Mouse (Mus musculus): ENCODE data around the gene Nqo2. TPM values are rescaled to one million over a fixed set of nuclear protein-coding genes. Genes with fewer than 3 reads are reported as not detected.
A peak's percentile ranks its signal among the peaks of the same experiment; 100 is the strongest.

Nqo2 gene
- total and polyA plus RNA-seq, 3 experiments, result 14.4 to 45.4 (median 38.0) TPM

DNA sequence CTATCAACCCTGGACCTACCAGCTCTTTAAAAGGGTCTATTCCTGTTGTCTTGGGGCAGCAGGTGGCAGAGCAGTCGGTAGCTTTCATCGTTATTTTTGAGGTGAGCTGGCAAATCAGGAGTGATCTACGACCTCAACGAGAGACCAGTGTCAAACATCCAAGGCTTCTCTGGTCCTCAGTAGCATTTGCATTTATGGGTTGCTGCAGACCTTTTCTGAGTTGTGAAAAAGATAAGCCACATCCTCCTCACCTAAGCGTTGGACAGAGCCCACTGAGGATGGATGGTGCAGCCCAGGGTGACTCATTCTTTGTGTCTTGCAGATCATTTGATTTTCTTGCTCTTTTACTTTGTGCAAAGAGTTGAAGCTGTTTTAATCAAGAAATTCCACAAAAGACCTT is 38.6 kb downstream of the Nqo2 start:
- Histone ChIP-seq H3K9ac (ENCODE audit: low read depth, low read length) (peak overlapping the region; percentile 57), H3K27ac (peak overlapping the region; percentile 23), H3K4me1 (ENCODE audit: control insufficient read depth, insufficient read depth, low read length) (peaks cover 7% of the 10 kb centered on the region), H3K4me3 (peak overlapping the region; percentile 83), H3K36me3 (ENCODE audit: control insufficient read depth, insufficient read depth, low read length) (peaks cover 10% of the 10 kb centered on the region), H3K27me3 (ENCODE audit: control insufficient read depth, insufficient read depth, low read length) (no peaks in the 10 kb centered on the region), H3K79me2 (replicated peaks; ENCODE audit: control insufficient read depth, insufficient read depth, low read length) (peaks cover 5% of the 10 kb centered on the region)
- 3% methylated on average over 5 of the region's 5 CpGs for WGBS
- DNase-seq, result no peak
- TF ChIP-seq POLR2A (IDR thresholded peaks at IDR 0.05; ENCODE audit: insufficient read depth, low read depth, low read length) (no peak), CTCF (IDR thresholded peaks at IDR 0.05) (no peak), EP300 (IDR thresholded peaks at IDR 0.05; ENCODE audit: insufficient read depth, low read depth, low read length) (no peak)
- intact Hi-C loops (cut with DNase I), result loop anchor here (1.0 kb wide), 1 partner anchor 33 kb away; no protein-coding TSS in a partner anchor

- Histone ChIP-seq H3K79me2 (replicated peaks; ENCODE audit: control insufficient read depth, insufficient read depth, low read length) (peaks cover 8% of the 10 kb centered on the region), H3K27me3 (ENCODE audit: control insufficient read depth, insufficient read depth, low read length) (no peaks in the 10 kb centered on the region), H3K4me1 (ENCODE audit: control insufficient read depth, insufficient read depth, low read length) (peaks cover 8% of the 10 kb centered on the region), H3K36me3 (ENCODE audit: control insufficient read depth, insufficient read depth, low read length) (peaks cover 16% of the 10 kb centered on the region), H3K27ac (peak overlapping the region; percentile 44; the same call in 1 of the 2 replicates), H3K4me3 (no peak overlapping the region), H3K9ac (ENCODE audit: low read depth, low read length) (no peak overlapping the region)
- intact Hi-C loops (cut with DNase I), result no loop called here
- 46% methylated on average over 2 of the region's 2 CpGs for WGBS
- no peak for DNase-seq
- TF ChIP-seq POLR2A (IDR thresholded peaks at IDR 0.05; ENCODE audit: insufficient read depth, low read depth, low read length), result no peak
- TF ChIP-seq EP300 (IDR thresholded peaks at IDR 0.05; ENCODE audit: insufficient read depth, low read depth, low read length), result no peak
- no peak for TF ChIP-seq CTCF (IDR thresholded peaks at IDR 0.05)
Observed at GRCm38 (mm10) chr13:34007234-34007633, 42.7 kb downstream of the Nqo2 start.

DNA sequence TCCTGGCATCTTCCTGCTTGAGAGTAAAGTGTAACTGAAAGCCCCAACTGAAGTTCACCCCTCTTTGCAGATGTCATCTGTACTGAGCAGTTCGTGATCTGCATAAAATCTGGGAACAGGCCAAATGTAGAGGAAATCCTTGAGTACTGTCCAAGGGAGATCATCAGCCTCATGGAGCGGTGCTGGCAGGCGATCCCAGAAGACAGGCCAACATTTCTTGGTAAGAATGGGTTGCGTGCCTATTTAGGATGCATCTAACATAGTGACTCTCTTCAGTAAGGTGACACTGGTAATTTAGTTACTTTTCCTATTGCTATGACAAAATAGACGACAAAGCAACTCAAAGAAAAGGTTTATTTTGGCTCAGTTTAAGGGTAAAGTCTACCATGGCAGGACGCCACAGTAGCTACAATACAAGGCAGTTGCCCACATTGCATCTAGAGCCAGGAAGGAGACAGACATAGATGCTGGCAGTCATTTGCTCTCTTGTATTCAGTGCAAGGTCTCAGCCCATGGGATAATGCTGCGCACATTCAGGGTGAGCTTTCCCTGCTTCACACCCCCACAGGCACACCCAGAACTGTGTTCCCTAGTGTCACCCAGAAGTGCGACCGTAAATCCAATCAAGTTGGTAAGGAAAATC is 52.6 kb downstream of the Nqo2 start:
- Histone ChIP-seq H3K4me1 (ENCODE audit: control insufficient read depth, insufficient read depth, low read length) (no peaks in the 10 kb centered on the region), H3K9ac (ENCODE audit: low read depth, low read length) (no peak overlapping the region), H3K79me2 (replicated peaks; ENCODE audit: control insufficient read depth, insufficient read depth, low read length) (no peaks in the 10 kb centered on the region), H3K36me3 (ENCODE audit: control insufficient read depth, insufficient read depth, low read length) (peaks cover 8% of the 10 kb centered on the region), H3K27me3 (ENCODE audit: control insufficient read depth, insufficient read depth, low read length) (no peaks in the 10 kb centered on the region), H3K27ac (no peak overlapping the region), H3K4me3 (no peak overlapping the region)
- no peak for DNase-seq
- TF ChIP-seq EP300 (IDR thresholded peaks at IDR 0.05; ENCODE audit: insufficient read depth, low read depth, low read length) (no peak), CTCF (IDR thresholded peaks at IDR 0.05) (no peak), POLR2A (IDR thresholded peaks at IDR 0.05; ENCODE audit: insufficient read depth, low read depth, low read length) (no peak)
- WGBS, result 73% methylated on average over 9 of the region's 9 CpGs
- intact Hi-C loops (cut with DNase I), result no loop called here

GRCm38 (mm10) chr13:34018521-34018920 is 54.0 kb downstream of the Nqo2 start:
- Histone ChIP-seq H3K27ac (no peak overlapping the region), H3K79me2 (replicated peaks; ENCODE audit: control insufficient read depth, insufficient read depth, low read length) (no peaks in the 10 kb centered on the region), H3K4me3 (no peak overlapping the region), H3K4me1 (ENCODE audit: control insufficient read depth, insufficient read depth, low read length) (no peaks in the 10 kb centered on the region), H3K27me3 (ENCODE audit: control insufficient read depth, insufficient read depth, low read length) (no peaks in the 10 kb centered on the region), H3K9ac (ENCODE audit: low read depth, low read length) (no peak overlapping the region), H3K36me3 (ENCODE audit: control insufficient read depth, insufficient read depth, low read length) (peaks cover 9% of the 10 kb centered on the region)
- no peak for DNase-seq
- intact Hi-C loops (cut with DNase I), result no loop called here
- TF ChIP-seq EP300 (IDR thresholded peaks at IDR 0.05; ENCODE audit: insufficient read depth, low read depth, low read length) (no peak), CTCF (IDR thresholded peaks at IDR 0.05) (no peak), POLR2A (IDR thresholded peaks at IDR 0.05; ENCODE audit: insufficient read depth, low read depth, low read length) (no peak)
- WGBS, result 73% methylated on average over 1 of the region's 1 CpGs

- Histone ChIP-seq H3K36me3 (ENCODE audit: control insufficient read depth, insufficient read depth, low read length) (peaks cover 2% of the 10 kb centered on the region; the same call in 1 of the 2 replicates), H3K27me3 (ENCODE audit: control insufficient read depth, insufficient read depth, low read length) (no peaks in the 10 kb centered on the region), H3K79me2 (replicated peaks; ENCODE audit: control insufficient read depth, insufficient read depth, low read length) (no peaks in the 10 kb centered on the region), H3K9ac (ENCODE audit: low read depth, low read length) (no peak overlapping the region), H3K4me3 (no peak overlapping the region), H3K4me1 (ENCODE audit: control insufficient read depth, insufficient read depth, low read length) (no peaks in the 10 kb centered on the region), H3K27ac (no peak overlapping the region)
- 77% methylated on average over 2 of the region's 2 CpGs for WGBS
- DNase-seq, result no peak
- intact Hi-C loops (cut with DNase I), result no loop called here
- TF ChIP-seq POLR2A (IDR thresholded peaks at IDR 0.05; ENCODE audit: insufficient read depth, low read depth, low read length) (no peak), CTCF (IDR thresholded peaks at IDR 0.05) (no peak), EP300 (IDR thresholded peaks at IDR 0.05; ENCODE audit: insufficient read depth, low read depth, low read length) (no peak)
Observed at GRCm38 (mm10) chr13:34021998-34022397, 57.5 kb downstream of the Nqo2 start.

- intact Hi-C loops (cut with DNase I), result no loop called here
- no peak overlapping the region for H3K9ac ChIP-seq (ENCODE audit: low read depth, low read length)
- DNase-seq, result no peak
- 67% methylated on average over 2 of the region's 2 CpGs for WGBS
- no peak overlapping the region for H3K27ac ChIP-seq
- no peaks in the 10 kb centered on the region for H3K79me2 ChIP-seq (replicated peaks; ENCODE audit: control insufficient read depth, insufficient read depth, low read length)
- peaks cover 5% of the 10 kb centered on the region; the same call in 1 of the 2 replicates for H3K36me3 ChIP-seq (ENCODE audit: control insufficient read depth, insufficient read depth, low read length)
- H3K27me3 ChIP-seq (ENCODE audit: control insufficient read depth, insufficient read depth, low read length), result no peaks in the 10 kb centered on the region
- peaks cover under 1% of the 10 kb centered on the region for H3K4me1 ChIP-seq (ENCODE audit: control insufficient read depth, insufficient read depth, low read length)
- TF ChIP-seq EP300 (IDR thresholded peaks at IDR 0.05; ENCODE audit: insufficient read depth, low read depth, low read length), result no peak
- no peak for TF ChIP-seq CTCF (IDR thresholded peaks at IDR 0.05)
- no peak for TF ChIP-seq POLR2A (IDR thresholded peaks at IDR 0.05; ENCODE audit: insufficient read depth, low read depth, low read length)
- H3K4me3 ChIP-seq, result no peak overlapping the region
Observed at GRCm38 (mm10) chr13:34032041-34032440, 67.6 kb downstream of the Nqo2 start.
